Mouse (Mus musculus) gastrocnemius, postnatal 25 days (tissue): ENCODE measurements around the gene Vamp8. TPM values are rescaled to one million over a fixed set of nuclear protein-coding genes. Genes with fewer than 3 reads are reported as not detected.

Experiments
- DNase-seq: peaks from one replicate; pipeline ENCODE4 v3.0.0; 2022
- long read RNA-seq, 2 experiments: library from polyadenylated mRNA; stranded (forward); transcript quantifications; one replicate each; pipeline ENCODE4 v2.0.0; 2021
- total RNA-seq, 2 experiments: library from RNA; stranded (reverse); gene quantifications; 1 replicate in 1 of 2; 2 replicates in 1 of 2; pipeline ENCODE4 v1.2.3; 2021

Gene Vamp8
- total RNA-seq = 10 to 100 TPM; 44.2 to 49.7 TPM
- long read RNA-seq, experiment 1, transcript Vamp8-202 (2 exons, 2,076 nt) = minor isoform, 16 of 101 reads
- long read RNA-seq, experiment 1, transcript Vamp8-201 (3 exons, 820 nt) = major isoform, 81 of 101 reads
- long read RNA-seq, experiment 1, partial matches to known transcripts = 2 of 101 reads
- long read RNA-seq, experiment 1, other reads (novel, unspliced or antisense) = 2 of 101 reads
- long read RNA-seq, experiment 2, transcript Vamp8-202 (2 exons, 2,076 nt) = minor isoform, 5 of 66 reads
- long read RNA-seq, experiment 2, transcript Vamp8-201 (3 exons, 820 nt) = major isoform, 61 of 66 reads
- long read RNA-seq, experiment 2, partial matches to known transcripts = 0 of 66 reads
- long read RNA-seq, experiment 2, other reads (novel, unspliced or antisense) = 0 of 66 reads

GRCm38 (mm10) chr6:72389941-72390771 lies at the start of gene Vamp8:
Gene Vamp8 (minus strand): TSS chr6:72390703.
- peak; percentile 90 for DNase-seq

GRCm38 (mm10) chr6:72439355-72440185 lies 49.1 kb upstream of the Vamp8 start, which contains the start of gene Mat2a:
Gene Mat2a (minus strand): TSS chr6:72439558.
- DNase-seq = peak; percentile 94

- DNase-seq = peak; percentile 91
Measured at GRCm38 (mm10) chr6:72438862-72439354, 48.4 kb upstream of the Vamp8 start.

GRCm38 (mm10) chr6:72438226-72438625 lies 47.7 kb upstream of the Vamp8 start:
- no peak for DNase-seq

GRCm38 (mm10) chr6:72432153-72432552 lies 41.6 kb upstream of the Vamp8 start:
- no peak for DNase-seq

- DNase-seq = no peak
Measured at GRCm38 (mm10) chr6:72430989-72431921, 40.8 kb upstream of the Vamp8 start.

- no peak for DNase-seq
Measured at GRCm38 (mm10) chr6:72429061-72429842, 38.7 kb upstream of the Vamp8 start.

GRCm38 (mm10) chr6:72428036-72428435 lies 37.5 kb upstream of the Vamp8 start:
- peak; percentile 45 for DNase-seq

- DNase-seq = no peak
Measured at GRCm38 (mm10) chr6:72425646-72426045, 35.1 kb upstream of the Vamp8 start.

- DNase-seq = no peak
Measured at GRCm38 (mm10) chr6:72420901-72421300, 30.4 kb upstream of the Vamp8 start.

- DNase-seq = no peak
Measured at GRCm38 (mm10) chr6:72419806-72420205, 29.3 kb upstream of the Vamp8 start.

- DNase-seq = no peak
Measured at GRCm38 (mm10) chr6:72418279-72418678, 27.8 kb upstream of the Vamp8 start.

- DNase-seq = no peak
Measured at GRCm38 (mm10) chr6:72415964-72416772, 25.7 kb upstream of the Vamp8 start.

GRCm38 (mm10) chr6:72415181-72415580 lies 24.7 kb upstream of the Vamp8 start:
- DNase-seq = no peak

GRCm38 (mm10) chr6:72414076-72414756 lies 23.7 kb upstream of the Vamp8 start, which contains the start of gene Ggcx:
Gene Ggcx (plus strand): TSS chr6:72414308.
- DNase-seq = peak; percentile 94

GRCm38 (mm10) chr6:72410518-72410917 lies 20.0 kb upstream of the Vamp8 start:
- DNase-seq = no peak

- DNase-seq = no peak
Measured at GRCm38 (mm10) chr6:72410003-72410402, 19.5 kb upstream of the Vamp8 start.

GRCm38 (mm10) chr6:72409567-72409966 lies 19.1 kb upstream of the Vamp8 start:
- DNase-seq = no peak
